Mouse (Mus musculus) heart, adult 11 months (tissue): ENCODE measurements around the gene Tnrc6c.

Experiments
- DNase-seq: peaks from one replicate; pipeline ENCODE4 v3.0.0; 2022

Gene Tnrc6c

DNA sequence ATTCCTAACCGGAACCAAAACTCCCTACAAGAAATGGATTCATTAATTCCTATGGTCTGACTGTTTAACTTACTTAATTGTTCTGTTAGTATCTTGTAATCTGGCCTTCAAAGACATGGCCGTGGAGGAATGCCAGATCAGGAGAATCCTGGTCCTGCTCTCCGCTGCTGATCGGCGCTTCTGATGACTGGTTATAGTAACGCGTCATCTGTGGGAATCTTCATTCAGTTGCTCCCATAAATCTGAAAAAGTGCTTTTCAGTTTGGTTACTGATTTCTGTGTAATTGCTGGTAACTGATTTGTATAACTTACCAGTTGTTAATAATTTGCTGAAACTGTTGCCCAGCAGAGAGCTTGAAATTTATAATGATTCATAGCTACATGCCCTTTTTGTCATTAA lies 77.4 kb downstream of the Tnrc6c start:
- no peak for DNase-seq

DNA sequence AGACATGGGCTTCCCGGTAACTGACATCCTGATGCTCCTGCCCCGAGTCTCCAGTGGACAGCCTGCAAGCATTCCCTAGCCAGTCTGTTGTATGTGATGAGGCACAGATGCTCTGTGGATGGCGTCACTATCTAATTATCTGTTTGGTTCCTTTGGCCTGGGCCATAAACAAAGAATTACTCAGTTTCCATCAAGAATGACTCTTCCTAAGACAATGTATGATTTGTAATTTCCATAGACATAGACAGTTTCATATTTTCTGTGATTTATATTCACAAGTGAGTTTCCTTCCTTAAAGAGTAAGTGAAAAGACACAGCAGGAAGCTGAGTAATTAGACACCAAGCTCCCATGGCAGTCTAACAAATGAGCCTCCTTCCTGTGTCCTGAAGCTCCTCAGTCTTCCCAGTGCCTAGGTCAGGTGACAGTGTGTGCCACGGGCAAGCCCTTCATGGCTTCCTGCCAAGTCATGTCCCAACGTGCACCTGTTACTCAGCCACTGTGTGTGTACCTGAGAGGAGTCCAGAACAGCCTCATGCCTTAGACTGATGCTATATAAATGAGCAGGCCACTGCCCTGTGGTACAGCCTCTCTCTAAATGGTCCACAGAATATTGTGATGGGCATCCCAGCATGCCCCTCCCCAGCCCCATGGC lies 82.1 kb downstream of the Tnrc6c start:
- DNase-seq, result no peak

DNA sequence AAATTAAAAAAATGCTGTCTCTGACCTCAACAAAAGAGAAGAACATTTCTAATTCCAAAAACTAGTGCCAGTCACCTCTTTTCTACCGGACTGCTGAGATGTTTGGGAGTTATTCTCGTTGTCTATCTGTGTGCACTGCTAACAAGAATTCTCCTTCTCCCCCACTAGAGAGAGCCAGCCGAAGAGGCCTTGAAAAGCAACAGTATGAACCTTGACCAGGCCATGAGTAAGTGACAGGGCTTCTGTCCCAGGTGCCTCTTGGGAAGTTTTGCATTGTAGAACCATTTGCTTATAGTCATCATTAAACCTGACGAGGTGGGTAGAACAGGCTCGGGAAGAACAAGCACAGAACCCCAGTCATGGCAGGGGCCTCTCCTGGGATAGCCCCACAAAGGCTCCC lies 84.0 kb downstream of the Tnrc6c start:
- DNase-seq, result no peak

DNA sequence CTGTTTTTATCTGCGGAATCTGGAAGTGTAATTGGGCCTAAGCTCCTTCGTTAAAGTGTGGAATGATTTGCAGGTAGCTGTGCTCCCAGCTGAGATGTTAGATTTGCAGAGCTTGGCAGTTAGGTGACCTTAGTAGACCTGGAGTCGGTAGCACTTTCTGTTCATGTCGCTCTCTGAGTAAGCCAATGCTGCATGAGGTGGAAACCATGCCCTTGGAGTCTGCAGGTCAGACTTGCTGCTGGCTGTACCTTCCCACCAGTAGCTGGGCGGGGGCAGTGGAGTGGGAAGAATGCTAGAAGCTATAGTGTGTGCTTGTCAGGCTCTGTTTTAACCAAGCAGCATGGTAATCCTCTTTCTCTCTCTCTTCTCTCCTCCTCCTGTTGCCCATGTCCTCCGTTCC lies 87.0 kb downstream of the Tnrc6c start:
- DNase-seq, result no peak

DNA sequence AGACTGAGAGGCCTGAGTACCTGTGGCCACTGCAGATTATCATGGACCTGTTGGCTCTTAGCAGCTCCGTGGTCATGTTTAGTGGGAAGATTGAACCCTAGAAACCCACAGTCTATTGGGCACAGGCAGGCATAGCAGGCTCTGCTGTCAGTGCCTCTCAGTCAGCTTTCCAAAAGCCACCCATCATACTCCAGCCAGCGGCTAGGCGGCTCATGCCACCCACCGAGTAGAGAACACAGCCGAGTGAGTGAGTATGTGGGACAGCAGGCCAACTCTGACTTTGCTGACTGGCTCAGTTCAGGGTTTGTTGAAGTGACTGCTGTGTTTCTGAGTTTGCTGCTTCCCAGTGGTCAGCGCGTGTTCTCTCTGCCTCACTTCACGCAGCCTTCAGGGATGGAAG lies 88.2 kb downstream of the Tnrc6c start:
- no peak for DNase-seq

DNA sequence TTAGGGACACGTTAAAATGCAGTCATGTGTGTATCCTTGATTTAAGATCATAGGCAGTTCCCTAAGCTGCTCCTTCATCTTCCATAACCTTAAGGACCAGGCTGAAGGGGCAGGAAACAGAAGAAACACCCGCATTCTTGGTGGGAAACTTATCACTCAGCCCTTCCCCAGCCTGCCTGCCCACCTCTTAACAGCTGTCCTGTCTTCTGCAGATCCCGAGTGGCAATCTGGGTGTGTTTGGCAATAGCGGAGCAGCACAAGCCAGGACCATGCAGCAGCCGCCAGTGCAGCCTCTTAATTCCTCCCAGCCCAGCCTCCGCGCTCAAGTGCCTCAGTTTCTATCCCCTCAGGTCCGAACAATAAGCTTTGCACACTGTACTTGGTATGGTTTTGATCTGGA lies 88.6 kb downstream of the Tnrc6c start:
- no peak for DNase-seq

DNA sequence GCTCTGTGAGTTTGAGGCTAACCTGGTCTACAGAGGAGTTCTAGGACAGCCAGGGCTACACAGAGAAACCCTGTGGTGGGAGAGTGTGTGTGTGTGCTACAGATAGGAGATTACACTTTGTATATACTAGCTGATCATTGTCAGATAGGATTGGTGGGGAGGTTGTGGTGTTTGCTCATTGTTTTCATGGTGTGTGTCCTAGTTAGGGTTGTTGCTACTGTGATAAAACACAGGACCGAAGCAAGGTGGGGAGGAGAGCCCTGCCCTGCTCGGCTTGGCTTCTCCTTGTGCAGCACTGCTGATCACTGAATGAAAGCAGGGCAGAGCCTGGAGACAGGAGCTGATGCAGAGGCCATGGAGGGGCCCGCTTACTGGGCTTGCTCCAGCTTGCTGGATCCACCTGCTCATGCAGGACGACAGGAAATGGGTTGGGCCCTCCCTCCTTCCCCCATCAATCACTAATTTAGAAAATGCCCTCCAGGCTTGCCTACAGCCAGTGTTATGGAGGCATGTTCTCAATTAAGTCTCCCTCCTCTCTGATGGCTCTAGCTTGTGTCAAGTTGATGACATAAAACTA lies 89.5 kb downstream of the Tnrc6c start:
- DNase-seq, result no peak

DNA sequence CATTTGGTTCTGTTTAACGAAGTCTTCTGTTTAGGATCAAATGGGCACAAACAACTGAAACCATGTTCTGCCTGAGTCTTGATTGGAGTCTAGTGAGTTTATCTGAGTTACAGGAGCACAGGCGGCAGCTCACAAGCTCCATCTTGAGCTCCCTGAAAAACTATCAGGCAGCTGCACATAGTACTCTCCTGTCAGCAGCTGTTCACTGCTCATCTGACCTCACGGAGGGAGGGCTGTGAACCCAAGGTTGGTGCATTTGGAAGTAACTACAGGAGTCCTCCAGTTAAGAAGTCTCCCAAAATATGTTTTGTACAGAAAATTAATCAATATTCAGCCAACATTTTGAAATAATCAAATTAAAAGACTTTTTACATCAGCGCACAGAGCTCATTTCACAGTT lies 94.5 kb downstream of the Tnrc6c start:
- no peak for DNase-seq

DNA sequence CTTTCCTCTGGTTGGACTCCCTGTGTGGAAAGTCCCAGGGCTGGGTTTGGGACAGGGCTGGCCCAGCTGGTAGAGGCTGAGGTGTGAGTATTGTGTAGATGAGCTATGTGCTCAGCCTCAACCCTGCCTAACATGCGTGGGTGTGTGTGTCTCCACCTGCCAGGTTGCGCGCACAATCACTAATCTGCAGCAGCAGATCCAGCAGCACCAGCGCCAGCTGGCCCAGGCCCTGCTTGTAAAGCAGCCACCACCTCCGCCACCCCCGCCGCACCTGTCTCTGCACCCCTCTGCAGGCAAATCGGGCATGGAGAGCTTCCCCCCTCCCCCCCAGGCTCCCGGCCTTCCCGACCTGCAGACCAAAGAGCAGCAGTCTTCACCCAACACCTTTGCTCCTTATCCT lies 95.3 kb downstream of the Tnrc6c start:
- DNase-seq, result no peak

DNA sequence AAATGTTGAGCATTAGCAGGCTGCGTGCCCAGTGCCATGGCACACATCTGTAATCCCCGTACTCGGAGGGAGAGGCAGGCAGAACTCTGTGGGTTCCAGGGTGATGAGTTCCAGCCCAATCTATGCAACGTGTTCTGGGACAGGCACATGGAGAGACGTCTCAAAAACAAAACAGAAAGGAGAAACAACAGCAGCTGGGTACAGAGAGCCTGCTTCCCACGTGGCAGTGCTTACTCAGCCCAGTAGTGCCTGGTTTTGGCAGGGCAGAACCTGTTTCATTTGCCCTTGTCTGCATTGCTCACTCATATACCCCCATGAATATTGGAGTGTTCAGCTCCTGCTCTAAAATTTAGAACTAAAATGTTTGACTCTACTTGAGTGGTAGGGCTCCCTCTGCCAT lies 97.5 kb downstream of the Tnrc6c start:
- no peak for DNase-seq

DNA sequence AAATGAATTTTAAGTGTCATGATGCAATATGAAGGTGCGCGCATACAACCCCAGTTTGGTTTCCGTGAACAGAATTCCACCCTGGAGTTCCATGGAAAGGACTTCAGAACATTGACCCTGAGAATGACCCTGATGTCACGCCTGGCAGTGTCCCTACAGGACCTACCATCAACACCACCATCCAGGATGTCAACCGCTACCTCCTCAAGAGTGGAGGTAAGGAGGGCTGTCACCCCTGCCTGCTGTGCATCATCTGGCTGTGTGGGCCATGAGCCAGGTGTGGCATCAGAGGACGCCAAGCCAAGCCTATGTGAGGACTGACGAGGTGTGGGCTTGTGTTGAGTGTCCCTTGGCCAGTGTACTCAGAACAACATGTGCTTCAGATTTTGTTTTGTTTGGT lies 101.8 kb downstream of the Tnrc6c start:
- peak; percentile 92 for DNase-seq

DNA sequence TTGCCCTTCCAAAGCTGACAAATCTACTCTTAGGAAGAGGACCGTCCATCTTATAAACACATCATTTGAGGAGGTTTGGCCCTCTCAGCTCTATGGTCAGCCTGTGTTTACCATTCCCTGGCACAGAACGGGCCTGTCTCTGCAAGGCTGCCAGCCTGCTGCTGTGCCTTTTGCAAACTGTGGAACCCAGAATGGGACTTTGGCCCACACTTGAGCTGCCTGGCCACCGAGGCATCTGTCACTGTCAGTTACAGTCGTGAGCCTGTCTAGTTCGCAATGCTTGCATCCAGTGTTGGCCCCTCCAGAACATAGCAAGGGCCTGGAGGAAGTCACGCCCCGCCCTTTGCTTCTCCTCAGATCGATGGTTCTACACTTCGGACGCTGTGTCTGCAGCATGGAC lies 105.2 kb downstream of the Tnrc6c start:
- no peak for DNase-seq

DNA sequence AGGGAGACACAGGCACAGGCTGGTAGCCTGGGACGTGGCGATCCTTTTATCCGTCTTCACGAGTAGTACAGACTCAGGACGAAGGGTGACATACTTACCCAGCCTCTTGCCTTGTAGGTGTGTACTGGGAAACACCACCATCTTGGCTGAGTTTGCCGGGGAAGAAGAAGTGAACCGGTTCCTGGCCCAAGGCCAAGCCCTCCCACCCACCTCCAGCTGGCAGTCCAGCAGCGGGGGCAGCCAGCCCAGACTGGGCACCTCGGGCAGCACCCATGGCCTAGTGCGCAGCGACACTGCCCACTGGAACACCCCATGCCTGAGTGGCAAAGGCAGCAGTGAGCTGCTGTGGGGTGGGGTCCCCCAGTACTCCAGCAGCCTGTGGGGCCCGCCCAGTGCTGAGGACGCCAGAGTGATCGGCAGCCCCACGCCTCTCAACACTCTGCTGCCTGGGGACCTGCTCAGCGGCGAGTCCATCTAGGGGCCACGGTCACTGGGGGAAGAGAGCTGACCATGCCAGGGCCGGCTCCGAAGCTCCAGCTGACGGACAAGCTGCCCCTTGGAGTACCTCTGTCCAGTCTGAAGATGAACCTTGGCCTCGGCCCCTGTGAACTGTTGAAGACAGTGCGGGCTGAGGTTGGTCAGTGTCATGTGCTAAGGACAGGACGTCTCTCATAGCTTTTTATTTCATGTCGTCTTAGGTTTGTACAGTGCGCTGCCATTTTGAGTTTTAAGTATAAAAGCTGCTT lies 106.5 kb downstream of the Tnrc6c start:
- DNase-seq, result peak; percentile 91

DNA sequence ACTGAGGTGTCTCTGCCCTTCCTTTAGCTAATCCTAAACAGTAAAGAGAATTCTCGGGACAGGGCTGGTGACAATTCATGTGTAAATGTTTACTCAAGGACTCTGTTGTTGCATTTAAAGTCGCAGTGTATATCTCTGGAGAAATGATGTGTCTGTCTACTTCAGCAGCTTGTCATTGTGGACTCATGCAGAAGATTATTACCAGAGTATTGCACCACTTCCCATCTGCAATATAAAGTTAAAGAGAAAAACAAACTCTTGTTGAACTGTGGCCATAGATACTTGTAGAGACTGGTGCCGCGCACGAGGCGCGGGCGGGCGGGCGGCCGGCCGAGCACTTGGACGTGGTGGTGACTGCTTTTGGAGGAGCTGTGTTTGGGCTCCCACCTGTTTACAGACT lies 107.7 kb downstream of the Tnrc6c start:
- no peak for DNase-seq

DNA sequence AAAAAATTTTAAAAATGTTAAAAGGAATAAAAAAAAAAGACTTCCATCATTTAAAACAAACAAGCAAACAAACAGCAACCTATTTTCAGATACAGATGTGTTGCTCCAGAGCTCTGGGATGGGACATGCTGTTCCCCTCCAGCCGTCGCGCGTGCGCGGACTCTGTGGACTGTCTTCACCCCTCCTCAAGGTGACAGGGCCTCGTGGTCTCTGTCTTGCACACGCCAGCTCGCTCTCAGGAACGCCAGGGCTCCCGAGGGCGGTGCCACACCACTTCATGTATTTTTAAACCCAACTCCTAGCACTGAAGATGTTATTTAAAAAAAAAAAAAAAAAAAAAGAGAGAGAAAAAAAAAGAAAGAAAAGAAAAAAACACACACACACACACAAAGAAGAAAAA lies 108.2 kb downstream of the Tnrc6c start:
- DNase-seq, result peak; percentile 95

DNA sequence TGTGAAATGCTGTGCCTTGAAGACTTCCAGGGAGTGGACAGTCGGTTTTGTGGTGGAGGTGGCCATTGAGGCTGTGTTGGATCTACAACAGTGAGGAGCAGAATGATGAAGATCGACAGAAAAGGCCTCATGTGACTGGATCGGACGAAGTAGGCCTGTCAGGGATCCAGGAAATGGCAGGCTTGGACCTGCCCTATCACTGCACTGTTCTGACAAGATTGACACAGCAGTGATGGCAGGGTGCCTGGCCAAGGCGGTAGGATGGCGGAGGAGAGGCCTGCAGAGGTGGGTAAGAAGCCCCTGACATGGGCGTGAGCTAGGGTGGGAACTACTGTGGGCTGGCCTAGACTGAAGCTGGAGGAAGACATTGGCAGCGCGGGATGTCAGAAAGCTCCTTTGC lies 110.2 kb downstream of the Tnrc6c start:
- DNase-seq, result peak; percentile 94

DNA sequence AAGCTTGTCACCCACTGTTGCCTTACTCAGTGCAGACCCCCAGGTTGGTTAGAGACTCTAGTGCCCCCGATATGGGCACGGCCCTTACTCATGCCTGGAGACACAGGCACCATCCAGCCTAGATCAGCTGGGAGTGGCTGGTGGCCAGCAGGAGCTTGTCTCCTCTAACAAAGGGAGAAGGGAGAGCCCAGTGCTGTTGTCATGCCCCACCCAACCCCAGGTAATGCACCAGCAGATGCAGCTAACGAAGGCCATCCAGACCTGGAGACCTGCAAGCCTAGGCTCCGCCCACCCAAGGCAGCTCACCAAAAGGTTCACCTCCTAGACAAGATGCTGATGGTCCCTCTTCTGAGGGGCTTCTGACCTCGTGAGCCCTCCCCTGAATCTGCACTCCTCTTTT lies 111.3 kb downstream of the Tnrc6c start:
- DNase-seq, result peak; percentile 91

DNA sequence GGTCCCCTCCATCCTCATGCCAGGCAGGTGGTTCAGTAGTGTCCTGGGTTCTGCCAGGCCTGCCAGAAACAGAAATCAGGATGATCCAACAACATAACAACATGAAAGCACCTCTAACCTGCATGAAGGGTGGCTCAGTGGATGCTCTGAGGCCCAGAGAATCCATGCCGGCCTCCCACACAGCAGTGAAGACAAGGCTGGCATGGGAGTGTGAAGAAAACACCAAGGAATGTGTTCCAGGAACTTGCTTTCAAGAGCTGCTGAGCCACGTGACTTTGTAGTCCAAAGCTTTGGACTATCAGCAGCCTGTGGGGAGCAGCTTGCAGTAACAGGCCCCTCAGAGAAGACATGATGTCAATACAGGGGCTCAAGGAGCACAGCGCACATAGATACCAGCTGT lies 112.2 kb downstream of the Tnrc6c start:
- no peak for DNase-seq

DNA sequence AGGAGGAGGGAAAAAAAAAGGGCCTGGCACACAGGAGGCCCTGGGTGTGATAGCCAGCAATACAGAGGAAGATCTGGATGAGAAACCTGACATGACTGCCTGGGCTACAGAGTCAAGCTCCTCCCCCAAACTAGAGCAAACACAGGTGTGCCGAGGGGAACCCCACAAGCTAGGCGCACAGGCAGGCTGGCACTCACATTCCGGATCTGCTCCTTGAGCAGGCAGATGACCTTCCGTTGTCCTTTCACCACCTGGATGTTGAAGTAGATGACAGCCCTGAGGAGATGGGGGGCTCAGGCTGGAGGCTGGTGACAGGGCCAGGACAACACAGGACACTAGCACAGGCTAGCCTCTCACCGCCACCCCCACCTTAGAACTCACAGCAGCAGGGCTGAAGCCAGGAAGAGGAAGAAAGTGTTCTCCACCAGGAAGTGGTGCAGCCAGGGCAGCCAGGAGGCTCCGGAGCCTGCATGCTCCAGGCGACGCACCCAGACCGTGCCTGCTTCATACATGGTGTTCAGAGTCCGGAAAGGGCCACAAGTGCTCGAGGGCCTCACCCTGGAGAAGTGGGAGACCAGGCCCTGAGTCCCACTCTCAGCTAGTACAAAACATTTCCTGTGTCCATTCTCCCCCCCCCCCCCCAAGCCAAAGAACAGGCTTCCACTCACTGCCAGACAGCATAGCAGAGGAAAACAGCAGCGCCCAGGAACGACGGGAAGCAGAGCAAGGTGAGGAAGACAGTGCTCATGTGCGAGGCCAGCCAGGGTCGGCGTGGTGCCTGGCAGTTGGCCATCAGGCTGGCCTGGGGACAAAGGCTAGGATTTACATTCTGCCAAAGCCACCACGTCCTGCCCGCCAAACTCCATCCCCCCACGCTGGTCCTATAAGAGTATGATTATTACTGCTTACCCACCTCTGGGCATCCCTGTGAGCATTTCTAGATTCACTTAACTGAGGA lies 114.9 kb downstream of the Tnrc6c start:
- peak; percentile 91 for DNase-seq

DNA sequence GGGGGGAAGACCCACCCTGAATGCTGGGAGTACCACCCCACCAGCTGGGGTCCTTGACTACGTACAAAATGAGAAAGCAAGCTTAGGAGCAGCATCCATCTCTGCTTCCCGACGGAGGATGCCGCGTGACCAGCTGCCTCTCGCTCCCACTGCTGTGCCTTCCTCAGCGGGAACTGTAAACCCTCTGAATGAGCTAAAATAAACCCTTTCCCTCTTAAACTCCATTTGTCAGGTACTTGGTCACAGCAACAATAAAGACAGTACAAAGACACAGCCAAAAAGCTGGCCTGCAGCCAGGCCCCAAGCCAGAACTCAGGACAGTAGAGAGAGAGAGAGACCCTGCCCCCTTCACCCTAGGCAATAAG lies 115.6 kb downstream of the Tnrc6c start:
- no peak for DNase-seq

DNA sequence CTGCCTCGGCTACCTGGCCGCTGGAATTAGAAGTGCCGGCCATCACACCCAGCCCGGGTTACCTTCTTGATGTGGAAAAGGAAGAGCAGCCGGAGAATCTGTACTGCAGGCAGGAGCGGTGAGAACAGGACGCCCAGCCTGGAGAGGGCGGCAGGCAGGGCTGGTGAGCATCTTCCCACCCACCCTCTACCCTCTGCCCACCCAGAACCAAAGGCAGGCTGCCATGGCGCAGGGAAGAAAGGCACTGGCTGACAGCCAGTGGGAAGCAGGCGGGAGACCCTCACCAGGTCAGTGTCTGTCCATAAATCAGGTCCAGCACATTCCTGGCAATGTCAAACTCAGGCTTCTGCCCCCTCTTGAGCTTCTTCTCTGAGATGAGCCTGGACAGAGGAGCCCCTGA lies 116.3 kb downstream of the Tnrc6c start:
- DNase-seq, result no peak

DNA sequence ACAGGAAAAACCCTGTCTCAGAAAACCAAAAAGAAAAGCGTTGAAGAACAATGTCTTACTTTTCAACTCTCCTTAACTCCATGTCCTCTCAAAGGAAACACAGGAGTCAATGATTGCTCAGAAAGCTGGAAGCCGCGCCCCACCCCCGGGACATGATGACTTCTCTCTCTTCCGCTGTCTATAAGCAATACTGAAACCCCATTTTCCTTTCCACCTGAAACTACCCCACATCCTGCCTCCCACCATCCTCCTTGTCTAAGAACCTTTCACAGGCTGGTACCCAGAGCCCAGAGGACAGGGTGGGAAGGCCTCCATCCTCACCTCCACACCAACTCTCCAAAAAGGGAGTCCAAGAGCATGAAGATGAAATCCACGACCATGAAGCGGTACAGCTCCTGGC lies 118.3 kb downstream of the Tnrc6c start:
- no peak for DNase-seq

DNA sequence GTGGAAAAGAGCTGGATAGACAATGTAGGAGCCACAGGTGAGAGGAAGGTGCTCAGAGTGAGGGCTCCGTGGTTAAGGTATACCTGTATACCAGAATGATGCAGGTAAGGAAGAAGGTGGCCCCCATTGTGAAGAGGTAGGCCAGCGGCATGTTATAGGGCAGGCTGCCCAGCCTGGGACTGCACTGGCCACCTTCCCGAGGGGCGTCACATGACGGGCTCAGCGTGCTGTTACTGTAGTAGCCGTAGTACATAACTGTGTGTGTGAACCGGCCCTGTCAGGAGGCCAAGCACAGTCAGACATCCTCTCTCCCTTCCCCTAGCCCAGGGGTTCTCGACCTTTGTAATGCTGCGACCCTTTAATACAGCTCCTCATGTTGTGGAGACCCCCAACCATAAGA lies 120.8 kb downstream of the Tnrc6c start:
- peak; percentile 95 for DNase-seq

DNA sequence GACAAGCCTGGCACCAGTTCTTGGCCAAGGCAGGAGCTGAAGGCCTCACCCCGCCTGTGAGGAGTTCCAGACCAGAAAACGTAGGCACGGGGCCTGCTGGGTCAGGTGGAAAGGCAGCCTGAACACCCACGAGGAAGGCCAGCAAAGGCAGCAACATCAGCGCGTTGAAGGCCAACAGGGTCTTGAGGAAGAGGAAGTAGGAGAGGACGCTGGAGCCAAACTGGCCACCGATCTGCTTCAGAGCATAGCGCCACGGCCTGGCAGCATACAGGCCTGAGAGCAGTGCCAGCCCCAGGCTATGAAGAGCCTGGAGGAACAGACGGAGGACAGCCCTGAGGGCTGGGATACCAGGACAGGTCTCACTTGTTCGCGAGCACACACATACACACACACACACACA lies 121.5 kb downstream of the Tnrc6c start:
- DNase-seq, result peak; percentile 91
